Mouse (Mus musculus) neural tube, embryonic 15.5 days (tissue): Measurements from ENCODE around the gene Gjd2. TPM values are rescaled to one million over a fixed set of nuclear protein-coding genes. Genes with fewer than 3 reads are reported as not detected.

Experiments used
- ATAC-seq: fragments of 200-750 bp; cut with Nextera tagmentation; 2 replicates; pipeline ENCODE4 v1.8.0; 2017; ENCODE audit warnings: mild to moderate bottlenecking, moderate TSS enrichment, moderate library complexity; ENCODE audit not compliant: low FRiP score
- H3K27ac ChIP-seq: fragments of 300-500 bp; sonication (generic); replicated peaks from 2 replicates; pipeline ENCODE4 v1.5.1; 2015; ENCODE audit warnings: mild to moderate bottlenecking, inconsistent platforms
- H3K27me3 ChIP-seq: fragments of 300-500 bp; sonication (generic); replicated peaks from 2 replicates; pipeline ENCODE4 v1.6.1; 2015; ENCODE audit warnings: inconsistent platforms
- H3K36me3 ChIP-seq: fragments of 300-500 bp; sonication (generic); 2 replicates; pipeline ENCODE4 v1.6.1; 2015; ENCODE audit warnings: inconsistent platforms
- H3K4me1 ChIP-seq: fragments of 300-500 bp; sonication (generic); 2 replicates; pipeline ENCODE4 v1.6.1; 2015; ENCODE audit warnings: inconsistent platforms
- H3K4me2 ChIP-seq: fragments of 300-500 bp; sonication (generic); 2 replicates; pipeline ENCODE4 v1.6.1; 2015; ENCODE audit warnings: inconsistent platforms, mild to moderate bottlenecking, moderate library complexity
- H3K4me3 ChIP-seq: fragments of 300-500 bp; sonication (generic); replicated peaks from 2 replicates; pipeline ENCODE4 v1.5.1; 2015; ENCODE audit warnings: mild to moderate bottlenecking, inconsistent platforms
- H3K9ac ChIP-seq: fragments of 300-500 bp; sonication (generic); replicated peaks from 2 replicates; pipeline ENCODE4 v1.6.1; 2015; ENCODE audit warnings: mild to moderate bottlenecking, inconsistent platforms
- H3K9me3 ChIP-seq: fragments of 300-500 bp; sonication (generic); replicated peaks from 2 replicates; pipeline ENCODE4 v1.6.1; 2016; ENCODE audit warnings: inconsistent platforms
- WGBS: fragments of 180-500 bp; shearing (Covaris S2); methylation state at CpG from one replicate; pipeline ENCODE4 v1.1.7; 2015; ENCODE audit warnings: mixed read lengths; 5-methylcytosine and 5-hydroxymethylcytosine counted together
- polyA plus RNA-seq: library from polyadenylated mRNA; unstranded; fragments of >200 nt; fragmentation: Nextera tagmentation; extraction: Ambion mirVana; gene quantifications from 2 replicates; pipeline ENCODE4 v1.2.1, GENCODE M21; 2015

Gene Gjd2
- polyA plus RNA-seq, result 12.6 and 14.9 TPM in 2 replicates

GRCm38 (mm10) chr2:114013295-114013771 lies at the start of gene Gjd2:
TSS of gene Gjd2 (minus strand) at chr2:114013619.
- Histone ChIP-seq H3K9me3 (no peaks in the 10 kb centered on the region), H3K27me3 (peaks cover 6% of the 10 kb centered on the region; the same call in 1 of the 2 replicates), H3K27ac (peak within 1 kb of the TSS; percentile 79), H3K36me3 (no peaks in the 10 kb centered on the region), H3K4me3 (peak within 1 kb of the TSS; percentile 73), H3K4me1 (peaks cover 26% of the 10 kb centered on the region; the same call in 1 of the 2 replicates), H3K9ac (peak within 1 kb of the TSS; percentile 88), H3K4me2 (peak within 1 kb of the TSS; percentile 74)
- peak; percentile 89 for ATAC-seq
- WGBS, result under 1% methylated on average over 60 of the region's 60 CpGs

- Histone ChIP-seq H3K27ac (no peak overlapping the region), H3K9me3 (no peaks in the 10 kb centered on the region), H3K4me2 (no peak overlapping the region), H3K9ac (no peak overlapping the region), H3K4me3 (no peak overlapping the region), H3K36me3 (no peaks in the 10 kb centered on the region), H3K4me1 (no peaks in the 10 kb centered on the region), H3K27me3 (no peaks in the 10 kb centered on the region)
- WGBS, result 31% methylated on average over 6 of the region's 6 CpGs
- ATAC-seq, result no peak
Measured at GRCm38 (mm10) chr2:114060071-114060591, 46.7 kb upstream of the Gjd2 start.

DNA sequence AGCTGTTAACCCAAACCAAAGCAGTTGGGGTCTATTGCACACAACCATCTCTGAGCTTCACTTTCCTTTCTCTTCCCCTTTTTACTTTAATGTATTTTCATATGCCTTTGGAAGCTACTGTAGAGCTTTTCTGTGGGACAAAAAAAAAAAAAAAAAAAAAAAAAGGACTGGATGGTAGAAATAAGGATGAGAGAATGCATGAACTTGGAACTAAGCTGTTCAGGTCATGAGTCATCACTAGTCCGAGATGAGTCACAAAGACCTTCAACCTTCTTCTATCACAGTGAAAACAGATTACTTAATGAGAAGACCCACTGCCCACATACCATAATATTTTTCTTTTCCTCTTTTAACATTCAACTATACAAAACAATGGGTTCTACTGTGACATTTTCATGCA lies 46.2 kb upstream of the Gjd2 start:
- no peaks in the 10 kb centered on the region for H3K27me3 ChIP-seq
- 93% methylated on average over 1 of the region's 1 CpGs for WGBS
- no peak for ATAC-seq

GRCm38 (mm10) chr2:114058226-114058796 lies 44.9 kb upstream of the Gjd2 start:
- WGBS, result 95% methylated on average over 10 of the region's 10 CpGs
- ATAC-seq, result no peak
- Histone ChIP-seq H3K9ac (no peak overlapping the region), H3K36me3 (no peaks in the 10 kb centered on the region), H3K9me3 (no peaks in the 10 kb centered on the region), H3K27ac (no peak overlapping the region), H3K4me2 (no peak overlapping the region), H3K27me3 (no peaks in the 10 kb centered on the region), H3K4me3 (no peak overlapping the region), H3K4me1 (no peaks in the 10 kb centered on the region)

More for the DNA sequence above, 46.2 kb upstream of the Gjd2 start:
- no peak overlapping the region for H3K4me2 ChIP-seq
- H3K4me1 ChIP-seq, result no peaks in the 10 kb centered on the region
- H3K4me3 ChIP-seq, result no peak overlapping the region
- H3K36me3 ChIP-seq, result no peaks in the 10 kb centered on the region
- no peak overlapping the region for H3K9ac ChIP-seq
- no peak overlapping the region for H3K27ac ChIP-seq
- H3K9me3 ChIP-seq, result no peaks in the 10 kb centered on the region

GRCm38 (mm10) chr2:114057303-114057853 lies 44.0 kb upstream of the Gjd2 start:
- WGBS, result 37% methylated on average over 10 of the region's 10 CpGs
- H3K27me3 ChIP-seq, result no peaks in the 10 kb centered on the region
- H3K27ac ChIP-seq, result no peak overlapping the region
- no peak overlapping the region for H3K9ac ChIP-seq
- H3K4me3 ChIP-seq, result no peak overlapping the region
- no peaks in the 10 kb centered on the region for H3K9me3 ChIP-seq
- no peak for ATAC-seq
- no peaks in the 10 kb centered on the region for H3K36me3 ChIP-seq
- H3K4me2 ChIP-seq, result no peak overlapping the region
- H3K4me1 ChIP-seq, result no peaks in the 10 kb centered on the region

GRCm38 (mm10) chr2:114054129-114054528 lies 40.7 kb upstream of the Gjd2 start:
- no peak overlapping the region for H3K9ac ChIP-seq
- no peaks in the 10 kb centered on the region for H3K4me1 ChIP-seq
- H3K36me3 ChIP-seq, result no peaks in the 10 kb centered on the region
- H3K27ac ChIP-seq, result no peak overlapping the region
- H3K27me3 ChIP-seq, result no peaks in the 10 kb centered on the region
- ATAC-seq, result no peak
- no peak overlapping the region for H3K4me2 ChIP-seq
- no peaks in the 10 kb centered on the region for H3K9me3 ChIP-seq
- H3K4me3 ChIP-seq, result no peak overlapping the region
- 97% methylated on average over 4 of the region's 4 CpGs for WGBS

DNA sequence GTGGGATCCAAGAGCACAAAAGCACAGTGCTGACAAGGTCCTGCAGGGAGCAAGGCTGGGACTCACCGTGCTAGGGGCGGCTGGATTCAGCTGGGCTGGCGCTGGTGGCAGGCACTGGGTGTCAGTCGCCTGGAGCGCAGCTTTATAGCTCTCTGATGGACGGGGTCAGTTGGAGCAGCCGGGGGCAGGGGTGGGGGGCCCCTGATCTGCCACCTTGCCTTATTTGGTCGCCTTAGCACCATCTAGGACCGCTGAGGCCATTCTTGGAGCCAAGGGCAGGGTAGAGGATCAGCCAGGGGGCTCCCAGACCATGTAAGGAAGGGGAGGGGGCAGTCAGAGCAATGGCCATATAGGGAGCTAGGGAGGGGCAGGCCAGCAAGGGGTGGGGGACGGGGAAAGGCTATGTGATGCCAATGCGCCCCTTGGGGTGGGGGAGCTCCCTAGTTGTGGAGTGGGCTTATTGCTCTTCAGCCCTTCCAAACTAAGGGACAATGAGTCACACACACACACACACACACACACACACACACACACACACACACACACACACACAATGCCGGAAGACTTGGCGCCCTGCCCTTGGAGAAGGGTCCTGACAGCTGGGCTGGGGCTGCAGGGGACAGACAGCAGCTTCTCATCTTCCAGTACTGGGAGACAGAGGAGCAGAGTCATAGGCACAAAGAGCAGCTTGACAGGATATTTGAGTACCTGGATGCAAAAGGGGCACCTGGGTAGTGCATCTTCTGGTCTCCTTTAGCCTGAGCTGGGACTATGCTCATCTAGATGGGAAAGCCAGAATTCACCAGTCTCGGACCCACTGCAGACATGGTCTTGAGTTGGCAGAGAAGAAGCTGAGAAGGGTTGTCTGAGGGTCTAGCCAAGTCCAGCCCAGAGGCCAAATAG lies 39.5 kb upstream of the Gjd2 start, which contains the start of gene Actc1:
Gene Actc1 (minus strand): TSS at position 853 of the 903 bp plus-strand sequence.
- H3K9ac ChIP-seq, result no peak within 1 kb of the TSS
- peak within 1 kb of the TSS; percentile 25 for H3K4me2 ChIP-seq
- no peaks in the 10 kb centered on the region for H3K27me3 ChIP-seq
- H3K4me1 ChIP-seq, result no peaks in the 10 kb centered on the region
- no peaks in the 10 kb centered on the region for H3K9me3 ChIP-seq
- no peaks in the 10 kb centered on the region for H3K36me3 ChIP-seq
- H3K4me3 ChIP-seq, result no peak within 1 kb of the TSS
- no peak within 1 kb of the TSS for H3K27ac ChIP-seq
- 30% methylated on average over 14 of the region's 14 CpGs for WGBS
- ATAC-seq, result peak; percentile 50; the same call in 1 of the 2 replicates

GRCm38 (mm10) chr2:114051871-114052241 lies 38.4 kb upstream of the Gjd2 start:
- no peaks in the 10 kb centered on the region for H3K4me1 ChIP-seq
- WGBS, result 94% methylated on average over 13 of the region's 14 CpGs

DNA sequence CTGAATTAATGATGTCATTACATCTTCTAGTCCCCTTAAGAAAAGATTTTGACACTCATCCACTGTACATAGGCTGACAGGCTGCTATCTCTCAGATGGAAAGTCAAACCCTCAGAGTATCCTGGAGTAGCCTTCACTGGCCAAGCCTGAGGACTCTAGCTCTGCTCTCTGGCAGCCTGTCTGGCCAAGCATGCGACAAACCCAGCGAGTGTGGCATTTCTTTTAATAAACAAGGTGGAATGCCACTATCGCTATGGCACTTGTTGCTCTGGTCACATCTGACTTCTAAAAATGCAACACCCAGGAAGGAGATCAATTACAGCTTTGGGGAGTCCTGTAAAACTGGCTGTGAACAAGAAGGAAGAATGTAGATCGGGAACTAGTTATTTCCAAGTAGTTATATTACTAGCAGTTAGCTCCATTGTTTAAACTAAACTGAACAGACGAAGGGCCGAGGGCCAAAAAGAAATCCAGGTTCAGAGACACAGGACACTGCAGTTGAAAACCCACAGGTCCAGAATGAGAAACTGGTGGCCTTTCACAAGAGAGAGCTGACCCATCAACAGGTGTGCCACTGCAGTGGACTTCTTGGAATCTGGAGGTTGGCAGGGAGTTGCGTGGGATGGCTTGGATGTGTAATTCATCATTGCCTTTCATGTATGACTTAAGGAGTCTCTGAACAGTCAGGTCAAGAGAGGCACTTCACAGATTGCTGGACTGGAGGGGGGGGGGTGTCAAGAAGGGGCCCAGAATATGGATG lies 37.9 kb upstream of the Gjd2 start:
- no peaks in the 10 kb centered on the region for H3K4me1 ChIP-seq
- no peaks in the 10 kb centered on the region for H3K9me3 ChIP-seq
- H3K9ac ChIP-seq, result no peak overlapping the region
- no peak for ATAC-seq
- no peaks in the 10 kb centered on the region for H3K27me3 ChIP-seq
- no peak overlapping the region for H3K4me2 ChIP-seq
- H3K27ac ChIP-seq, result no peak overlapping the region
- H3K4me3 ChIP-seq, result no peak overlapping the region
- H3K36me3 ChIP-seq, result no peaks in the 10 kb centered on the region
- whole genome bisulfite sequencing, result 92% methylated on average over 7 of the region's 7 CpGs

More at GRCm38 (mm10) chr2:114051871-114052241, 38.4 kb upstream of the Gjd2 start:
- no peak overlapping the region for H3K4me2 ChIP-seq
- H3K27ac ChIP-seq, result no peak overlapping the region
- ATAC-seq, result no peak
- H3K36me3 ChIP-seq, result no peaks in the 10 kb centered on the region
- H3K9ac ChIP-seq, result no peak overlapping the region
- H3K9me3 ChIP-seq, result no peaks in the 10 kb centered on the region
- H3K4me3 ChIP-seq, result no peak overlapping the region
- no peaks in the 10 kb centered on the region for H3K27me3 ChIP-seq

GRCm38 (mm10) chr2:114050150-114050549 lies 36.7 kb upstream of the Gjd2 start:
- ATAC-seq, result no peak
- H3K27me3 ChIP-seq, result no peaks in the 10 kb centered on the region
- no peaks in the 10 kb centered on the region for H3K4me1 ChIP-seq
- no peaks in the 10 kb centered on the region for H3K9me3 ChIP-seq
- H3K27ac ChIP-seq, result no peak overlapping the region
- no peak overlapping the region for H3K4me2 ChIP-seq
- H3K9ac ChIP-seq, result no peak overlapping the region
- H3K4me3 ChIP-seq, result no peak overlapping the region
- H3K36me3 ChIP-seq, result no peaks in the 10 kb centered on the region
- WGBS, result 95% methylated on average over 7 of the region's 7 CpGs

DNA sequence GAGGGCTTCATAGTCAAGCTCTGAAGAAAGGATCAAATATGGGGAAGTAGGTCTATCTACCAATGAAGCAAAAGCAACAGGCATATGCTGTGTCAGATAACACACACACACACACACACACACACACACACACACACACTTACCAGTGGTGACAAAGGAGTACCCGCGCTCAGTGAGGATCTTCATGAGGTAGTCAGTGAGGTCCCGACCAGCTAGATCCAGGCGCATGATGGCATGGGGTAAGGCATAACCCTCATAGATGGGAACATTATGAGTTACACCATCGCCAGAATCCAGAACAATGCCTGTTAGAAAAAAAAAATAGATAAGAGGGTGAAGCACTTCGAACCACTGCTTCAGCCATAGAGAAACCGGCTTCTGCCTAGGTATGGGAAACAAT lies 36.0 kb upstream of the Gjd2 start:
- Histone ChIP-seq H3K4me2 (no peak overlapping the region), H3K9ac (no peak overlapping the region), H3K4me1 (no peaks in the 10 kb centered on the region), H3K27ac (no peak overlapping the region), H3K36me3 (no peaks in the 10 kb centered on the region), H3K4me3 (no peak overlapping the region), H3K27me3 (no peaks in the 10 kb centered on the region), H3K9me3 (no peaks in the 10 kb centered on the region)
- WGBS, result 92% methylated on average over 7 of the region's 7 CpGs
- no peak for ATAC-seq
